Mouse (Mus musculus): ENCODE measurements around the gene 9530068E07Rik.

GRCm38 (mm10) chr11:52419246-52419645 is 23.0 kb downstream of the 9530068E07Rik start:
- TF ChIP-seq MAX (IDR thresholded peaks at IDR 0.05; ENCODE audit: low read depth) (no peak), POLR2A (IDR thresholded peaks at IDR 0.05; ENCODE audit: insufficient read length, low read depth) (no peak), MYOD1 (IDR thresholded peaks at IDR 0.05; ENCODE audit: control insufficient read depth in 1 of 3, insufficient read length in 2 of 3, low read depth in 2 of 3) (no peak), POLR2AphosphoS2 (IDR thresholded peaks at IDR 0.05; ENCODE audit: insufficient read length, low read depth) (no peak), SRF (IDR thresholded peaks at IDR 0.05; ENCODE audit: control insufficient read depth, insufficient read length, low read depth) (no peak), TCF12 (IDR thresholded peaks at IDR 0.05; ENCODE audit: insufficient read depth, poor library complexity, severe bottlenecking) (no peak), MYOG (IDR thresholded peaks at IDR 0.05; ENCODE audit: control insufficient read depth in 1 of 3, insufficient read depth in 1 of 3, insufficient read length in 2 of 3, low read depth in 2 of 3) (no peak), USF1 (IDR thresholded peaks at IDR 0.05; ENCODE audit: low read depth) (no peak), E2F4 (IDR thresholded peaks at IDR 0.05; ENCODE audit: insufficient read depth) (no peak), TCF3 (IDR thresholded peaks at IDR 0.05; ENCODE audit: insufficient read length, low read depth) (no peak), CEBPB (IDR thresholded peaks at IDR 0.05; ENCODE audit: insufficient read depth, poor library complexity, severe bottlenecking) (no peak)
